Mouse (Mus musculus) retina, embryonic 14.5 days (tissue): ENCODE results near the gene Tnfsf18.

ENCODE experiments used
- DNase-seq: peaks from one replicate; pipeline ENCODE4 v3.0.0-alpha.2; 2015; ENCODE audit warnings: low spot score

The Tnfsf18 gene

DNA sequence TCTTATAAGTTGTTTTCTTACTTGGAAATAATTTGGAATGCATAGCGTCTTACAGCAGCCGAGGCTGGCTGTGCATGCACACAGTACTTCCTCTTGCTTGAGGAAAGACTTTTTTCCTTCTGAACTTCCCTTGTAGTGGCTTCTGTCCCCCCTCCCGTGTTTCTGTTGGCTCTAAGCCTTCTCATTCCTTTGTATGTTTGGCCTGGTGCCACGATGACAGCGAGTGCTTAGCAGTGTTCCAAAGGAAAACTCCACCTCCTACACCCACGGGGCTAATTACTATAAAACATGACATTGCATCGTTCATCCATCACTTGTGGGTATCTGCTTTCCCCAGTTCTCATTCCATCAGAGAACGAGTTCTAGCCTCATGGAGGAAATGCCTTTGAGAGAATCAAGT is at the start of gene Tnfsf18:
TSS of gene Tnfsf18 (plus strand) at position 313 of the 400 bp plus-strand sequence.
- no peak for DNase-seq

DNA sequence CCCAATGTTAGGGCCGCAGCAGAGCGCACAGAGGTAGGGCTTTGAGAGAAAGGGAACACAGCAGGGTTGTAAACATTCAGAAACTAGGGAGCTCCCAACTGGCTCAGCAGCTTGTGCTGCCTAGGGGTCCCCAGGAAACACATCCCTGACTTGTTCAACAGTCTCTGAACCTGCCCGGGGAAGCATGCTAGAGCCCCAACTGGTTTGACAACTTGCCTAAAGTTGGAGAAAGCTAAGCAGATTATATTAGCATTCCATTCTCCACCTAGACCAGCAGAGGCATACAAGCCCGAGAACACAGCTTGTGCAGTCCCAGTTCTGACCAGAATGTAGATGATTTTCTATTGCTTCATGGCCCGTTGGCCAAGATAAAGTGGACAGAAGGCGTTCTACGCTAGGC is 49.6 kb upstream of the Tnfsf18 start:
- DNase-seq, result no peak

DNA sequence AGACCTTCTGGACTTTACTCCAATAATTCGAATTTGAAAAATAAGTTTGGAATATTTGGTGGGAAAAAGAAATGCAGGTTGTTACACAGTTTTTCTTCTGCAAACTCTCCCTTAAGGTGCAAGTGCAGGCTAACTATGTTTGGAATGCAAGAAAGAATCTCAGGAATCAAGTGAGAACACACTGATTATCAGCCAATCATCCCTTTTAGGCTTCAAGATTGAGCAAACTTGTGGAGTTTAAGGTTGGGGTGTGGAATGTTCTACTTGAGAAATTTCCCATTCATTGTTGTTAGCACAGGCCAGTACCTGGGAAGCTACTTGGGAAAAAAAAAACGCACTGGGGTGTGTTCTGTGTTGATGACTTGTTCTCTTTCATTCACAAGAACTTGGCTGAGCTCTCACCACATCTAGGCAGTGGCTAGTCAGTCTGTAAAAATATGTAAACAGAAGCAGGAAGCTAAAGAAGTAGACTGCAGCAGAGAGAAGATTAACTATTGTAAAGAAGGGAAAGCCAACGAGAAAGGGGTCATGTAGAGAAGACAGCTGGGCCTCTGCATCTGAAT is 42.7 kb upstream of the Tnfsf18 start:
- no peak for DNase-seq

DNA sequence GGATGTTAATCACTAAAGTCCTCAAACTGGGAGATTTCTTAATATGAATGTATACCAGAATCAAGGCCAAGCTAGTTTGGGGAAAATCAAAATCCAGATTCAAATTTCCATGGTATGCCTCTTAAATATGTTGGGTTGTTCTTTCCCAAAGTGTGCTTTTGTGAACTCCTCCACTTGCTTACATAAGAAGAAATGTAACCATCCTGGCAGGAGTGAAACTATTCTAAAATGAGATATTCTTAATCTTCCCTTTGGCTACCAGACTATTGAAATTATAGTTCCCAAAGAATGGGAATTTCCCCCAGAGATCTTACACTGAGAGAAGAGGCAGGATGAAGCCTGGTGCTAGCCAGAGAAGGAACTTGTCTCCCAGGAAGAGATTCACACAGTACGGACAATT is 42.2 kb upstream of the Tnfsf18 start:
- DNase-seq, result no peak

DNA sequence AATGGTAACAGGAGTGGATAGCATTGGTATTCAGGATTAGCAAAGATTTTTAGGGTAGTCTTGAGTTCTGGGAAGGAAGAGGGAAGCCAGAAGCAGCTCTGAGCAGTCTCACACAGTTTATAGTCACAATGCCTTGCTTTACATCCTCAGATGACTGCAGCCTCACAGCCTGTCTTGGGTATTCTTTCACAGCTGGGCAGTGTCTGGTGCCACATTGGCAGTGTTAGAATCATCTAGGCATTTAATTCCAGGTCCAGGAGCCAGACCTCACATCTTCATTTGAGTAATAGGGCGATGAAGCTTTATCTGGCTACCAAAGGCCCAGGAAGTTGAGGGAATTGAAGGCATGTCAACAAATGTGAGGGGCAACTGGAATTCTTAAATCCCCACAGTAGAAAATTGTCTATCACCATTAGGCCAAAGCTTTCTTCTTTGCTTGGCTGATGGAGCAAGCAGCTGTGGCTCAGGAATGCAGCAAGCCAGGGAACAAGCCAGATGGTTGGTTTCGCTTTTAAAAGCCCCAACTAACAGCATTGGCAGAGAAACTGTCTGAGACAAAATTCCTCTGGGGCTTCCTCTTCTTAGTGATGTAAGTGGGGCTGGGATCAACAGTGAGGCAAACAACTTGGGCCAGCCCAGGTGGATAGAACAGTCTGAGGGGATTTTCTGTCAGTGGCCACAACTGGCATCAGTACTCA is 30.9 kb upstream of the Tnfsf18 start:
- no peak for DNase-seq

DNA sequence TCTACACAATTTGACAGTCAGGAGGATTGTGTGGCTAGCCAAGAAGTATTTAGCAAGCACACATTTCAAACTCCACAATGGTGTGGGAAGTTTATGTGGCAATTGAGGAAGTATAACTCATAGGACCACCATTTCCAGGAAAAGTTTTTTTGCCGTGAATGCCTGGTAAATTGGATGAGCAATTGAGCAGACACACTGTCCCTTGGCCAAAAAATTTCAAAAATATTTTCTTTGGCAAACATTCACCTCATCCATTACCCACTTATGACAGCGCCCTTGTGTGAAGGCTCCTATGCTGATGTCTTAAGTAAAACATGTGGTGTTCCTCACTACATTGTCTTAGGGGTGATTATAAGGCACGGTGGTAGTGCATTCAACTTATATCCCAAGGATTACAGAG is 17.2 kb upstream of the Tnfsf18 start:
- DNase-seq, result no peak

DNA sequence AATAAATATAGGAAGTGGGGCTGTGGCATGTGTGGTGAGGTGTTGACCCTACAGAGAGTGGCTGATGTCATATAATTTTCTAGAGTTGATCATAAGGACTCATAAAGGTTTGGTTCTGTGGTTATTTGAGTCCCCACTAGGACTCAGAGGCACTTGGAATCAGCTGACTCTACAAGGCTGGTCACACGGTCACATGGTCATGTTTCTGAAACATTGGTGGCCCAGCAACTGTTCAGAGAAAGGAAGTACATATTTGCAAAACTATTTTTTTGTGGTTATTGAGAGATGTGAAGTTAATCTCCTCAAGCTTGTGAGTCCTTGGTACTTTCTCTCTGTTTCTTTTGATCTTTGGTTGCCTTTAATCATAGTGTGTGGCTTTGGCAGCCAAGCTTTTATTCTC is 14.6 kb upstream of the Tnfsf18 start:
- no peak for DNase-seq

DNA sequence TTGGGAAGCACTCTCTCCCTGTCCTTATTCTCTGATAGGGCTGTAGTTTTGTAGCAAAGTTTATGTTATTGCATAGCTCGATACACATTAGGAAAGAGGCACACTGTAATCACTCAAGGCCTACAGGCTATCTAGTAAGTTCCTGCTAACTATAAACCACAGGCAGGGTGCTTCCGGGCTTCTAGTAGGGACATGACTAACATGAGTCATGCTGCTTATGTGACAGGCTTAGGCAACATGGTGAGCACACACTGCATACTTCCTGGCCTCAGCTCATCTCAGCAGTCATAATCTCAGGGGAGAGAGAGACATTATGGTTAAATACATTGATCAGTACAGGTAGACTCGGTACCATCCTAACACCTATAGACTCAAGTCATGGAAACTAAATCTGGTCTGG is 12.2 kb upstream of the Tnfsf18 start:
- no peak for DNase-seq

DNA sequence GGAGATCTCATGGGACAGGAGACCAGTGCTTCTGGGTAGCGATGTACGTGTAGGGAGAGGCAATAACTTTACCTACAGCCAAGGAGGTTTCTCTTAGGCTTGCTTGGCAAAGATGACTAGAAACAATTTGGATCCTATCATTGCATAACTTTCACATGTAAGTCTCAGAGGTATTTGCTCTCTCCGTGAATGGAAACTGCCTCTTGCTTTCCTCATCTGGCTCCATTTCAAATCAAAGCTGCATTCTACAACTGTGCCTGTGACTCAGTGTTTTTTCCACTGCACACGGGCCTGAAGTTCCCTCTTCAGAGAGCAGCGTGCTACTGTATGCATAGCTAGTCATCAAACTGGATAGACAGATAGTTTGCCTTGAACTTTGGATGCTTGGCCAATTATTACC is 7.4 kb upstream of the Tnfsf18 start:
- no peak for DNase-seq

DNA sequence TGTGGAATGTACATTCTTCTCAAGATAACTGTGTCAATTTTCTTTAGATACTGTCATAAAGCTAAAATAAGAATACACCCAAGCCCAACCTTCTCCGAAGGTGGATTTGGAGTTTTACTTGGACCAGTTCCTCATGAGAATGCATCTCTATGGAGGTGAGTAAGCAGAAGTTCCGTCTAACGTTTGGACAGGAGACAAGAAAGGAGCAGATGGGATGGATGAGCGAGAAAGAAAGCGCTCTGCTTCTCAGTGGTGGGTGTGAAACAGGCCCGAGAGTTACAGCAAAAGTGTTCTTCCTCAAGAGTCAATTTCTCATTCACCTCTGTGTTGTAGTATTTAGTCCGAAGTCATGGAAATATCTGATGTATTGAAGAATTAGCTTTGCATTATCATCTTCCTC is 2.7 kb upstream of the Tnfsf18 start:
- no peak for DNase-seq

DNA sequence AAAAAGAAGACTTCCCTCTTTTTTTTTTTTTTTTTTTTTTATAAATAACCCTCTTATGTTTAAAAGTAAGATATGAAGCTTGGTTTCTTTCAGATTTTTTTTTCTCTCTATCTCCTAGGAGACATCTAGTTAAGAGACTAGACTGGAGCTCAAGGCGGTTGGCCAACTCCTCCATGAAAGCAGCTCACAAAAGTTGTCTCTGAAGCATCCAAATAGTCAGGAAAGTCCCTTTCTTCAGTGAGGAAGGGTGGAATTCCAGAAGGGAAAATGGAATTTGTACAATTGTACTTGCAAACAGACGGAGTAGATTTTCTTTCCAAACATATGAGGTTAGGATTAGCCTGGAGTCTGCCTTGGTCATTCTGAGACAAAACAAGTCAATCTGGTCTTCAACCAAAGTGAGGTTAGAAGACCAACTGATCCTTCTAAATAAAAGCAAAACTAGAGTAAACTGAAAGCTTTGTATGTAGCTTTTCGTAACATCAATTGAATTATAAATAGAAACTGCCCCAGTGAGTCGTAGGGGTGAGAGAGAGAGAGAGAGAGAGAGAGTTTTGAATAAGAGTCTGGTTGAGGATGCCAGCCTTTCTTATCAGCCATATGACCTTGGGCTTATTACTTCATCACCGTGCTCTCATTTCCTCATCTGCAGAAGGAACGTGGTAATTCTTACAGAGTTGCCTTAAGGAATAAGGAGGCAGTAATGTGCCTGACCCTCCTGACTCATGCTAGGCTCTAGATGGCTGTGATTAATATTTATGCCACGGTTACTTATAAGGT is 2.6 kb downstream of the Tnfsf18 start:
- DNase-seq, result no peak

DNA sequence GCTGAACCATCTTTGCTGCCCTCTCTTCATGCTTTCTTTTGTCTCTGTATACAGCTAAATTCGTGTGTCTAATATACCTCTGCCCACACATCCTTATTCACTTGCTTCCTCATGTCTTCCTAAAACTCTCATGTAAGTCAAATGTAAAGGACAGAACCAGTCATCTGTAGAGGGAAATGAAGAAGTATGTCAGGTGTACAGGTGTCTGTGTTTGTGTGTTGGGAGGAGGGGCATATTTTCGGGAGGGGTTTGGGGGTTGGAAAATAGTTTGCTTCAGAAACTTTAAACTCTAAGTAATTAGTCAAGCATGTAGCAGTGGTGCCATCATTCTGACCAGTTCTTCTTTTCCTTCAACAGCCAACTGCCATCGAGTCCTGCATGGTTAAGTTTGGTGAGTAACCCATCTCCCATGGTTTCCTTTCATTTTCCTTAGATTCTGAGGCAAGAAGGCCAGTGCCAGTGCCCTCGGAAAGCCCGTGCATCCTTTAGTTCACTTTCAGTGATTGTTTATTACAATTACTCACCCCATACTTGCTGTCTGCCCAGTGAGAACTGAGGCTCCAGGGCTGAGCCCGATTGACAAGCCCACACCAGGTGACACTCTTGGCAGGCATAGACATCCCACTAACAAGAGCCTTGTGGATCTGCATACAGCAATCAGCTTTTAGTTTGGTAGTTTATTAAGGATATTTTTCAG is 5.8 kb downstream of the Tnfsf18 start:
- DNase-seq, result no peak

DNA sequence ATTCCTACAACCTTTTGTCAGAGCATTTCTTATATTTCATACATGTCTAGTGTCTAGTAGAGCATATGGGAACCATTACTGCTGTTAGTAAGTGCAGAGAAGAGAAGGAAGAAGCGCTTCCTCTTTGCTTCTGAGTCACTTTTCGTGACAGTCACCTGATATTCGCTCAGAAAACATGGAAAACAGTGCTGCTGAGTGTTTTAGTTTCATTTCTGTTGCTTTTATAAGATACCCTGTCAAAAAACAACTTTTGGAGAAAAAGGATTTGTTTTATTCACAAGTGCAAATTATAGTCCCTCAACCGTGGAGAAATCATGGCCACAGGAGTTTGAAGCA is 6.3 kb downstream of the Tnfsf18 start:
- DNase-seq, result no peak

DNA sequence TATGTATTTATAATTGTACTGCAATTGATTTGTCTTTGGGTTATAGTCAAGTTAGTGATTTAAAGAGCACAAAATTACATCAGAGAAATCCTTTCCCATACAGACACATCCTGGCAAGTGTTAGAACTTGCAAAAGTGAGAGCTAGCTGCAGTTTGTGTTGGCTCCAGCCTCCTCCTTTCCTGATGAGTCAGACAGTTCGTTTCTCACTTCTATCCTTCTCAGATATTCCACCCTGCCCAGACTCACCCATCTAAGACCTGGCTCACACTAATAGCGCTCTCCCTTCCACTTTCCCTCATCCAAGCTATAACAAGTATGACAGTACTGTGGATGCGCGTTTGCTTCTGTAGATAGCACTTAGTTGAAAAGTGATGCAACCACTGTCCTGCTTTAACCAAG is 11.9 kb downstream of the Tnfsf18 start:
- DNase-seq, result no peak

DNA sequence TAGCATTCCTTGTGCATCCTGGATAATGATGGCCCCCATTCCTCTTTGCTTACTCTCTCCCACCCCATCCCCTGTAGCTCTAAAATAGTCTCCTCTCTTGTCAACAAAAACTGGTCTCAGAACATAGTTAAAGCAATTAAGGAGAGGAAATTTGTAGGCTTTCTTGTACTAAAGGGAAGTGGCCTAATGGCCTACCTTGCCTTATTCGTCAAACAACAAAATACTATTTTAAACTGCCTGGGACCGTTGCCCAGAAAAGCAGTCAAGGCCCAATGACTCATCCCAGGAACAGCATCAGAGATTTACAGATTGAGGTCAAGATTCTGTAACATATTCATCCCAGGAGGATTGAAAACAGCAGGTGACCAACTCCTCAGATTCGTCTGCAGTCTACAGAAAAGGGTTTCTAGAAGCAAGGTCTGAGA is 13.2 kb downstream of the Tnfsf18 start:
- no peak for DNase-seq

DNA sequence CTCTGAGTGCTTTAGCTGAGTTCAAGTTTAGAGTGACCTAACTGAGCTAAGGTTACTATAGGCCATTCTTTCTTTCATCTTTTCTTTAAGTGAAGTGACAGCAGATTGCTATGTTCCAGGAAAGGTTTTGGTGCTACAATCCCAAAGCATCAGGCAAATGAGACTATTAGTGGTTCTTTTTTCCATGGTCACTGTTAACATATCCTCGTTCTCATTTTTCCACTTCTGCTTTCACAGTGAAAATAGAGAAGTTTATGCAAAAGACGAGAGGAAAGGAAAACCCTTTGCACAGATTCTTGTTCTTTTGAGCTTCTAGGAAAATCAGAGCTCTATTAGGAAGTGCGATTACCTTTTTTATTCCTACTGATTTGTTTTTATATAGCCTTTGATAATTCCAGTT is 22.9 kb downstream of the Tnfsf18 start:
- no peak for DNase-seq

DNA sequence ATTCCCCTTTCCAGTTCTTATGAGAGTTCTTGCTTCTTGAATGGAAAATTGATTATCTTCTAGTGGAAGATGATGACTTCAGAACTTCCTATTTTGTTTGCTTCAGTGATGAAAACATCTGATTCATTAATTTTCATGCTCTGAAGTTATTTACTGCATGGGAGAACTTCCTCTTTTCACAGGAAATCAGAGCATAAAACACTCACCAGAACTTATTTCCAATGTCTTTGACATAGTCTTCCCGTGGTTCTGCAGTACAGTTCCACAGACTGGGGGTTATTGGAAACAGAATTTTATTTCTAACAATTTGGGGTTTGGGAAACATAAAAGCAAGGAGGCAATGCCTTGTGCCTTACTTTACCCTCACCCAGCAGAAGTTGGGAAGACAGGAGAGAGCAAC is 25.8 kb downstream of the Tnfsf18 start:
- DNase-seq, result no peak

DNA sequence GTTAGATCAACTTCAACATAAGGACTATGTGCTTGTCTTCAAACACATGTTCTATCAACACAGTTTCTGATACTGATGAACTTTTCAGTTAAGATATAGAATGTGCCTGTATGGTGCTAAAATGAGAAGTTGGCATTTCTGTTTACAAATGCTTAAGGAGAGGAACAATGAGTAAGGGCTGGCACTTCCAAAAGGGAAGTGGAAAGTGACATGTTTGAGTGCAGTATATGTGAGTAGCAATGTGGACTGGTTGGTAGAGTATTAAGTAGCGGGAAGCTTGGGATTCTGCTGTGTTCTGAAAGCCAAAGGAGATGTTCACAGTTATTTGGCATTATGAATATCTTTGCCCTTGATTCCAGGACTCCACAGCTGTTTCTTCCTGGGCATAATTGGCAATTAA is 33.7 kb downstream of the Tnfsf18 start:
- DNase-seq, result no peak

DNA sequence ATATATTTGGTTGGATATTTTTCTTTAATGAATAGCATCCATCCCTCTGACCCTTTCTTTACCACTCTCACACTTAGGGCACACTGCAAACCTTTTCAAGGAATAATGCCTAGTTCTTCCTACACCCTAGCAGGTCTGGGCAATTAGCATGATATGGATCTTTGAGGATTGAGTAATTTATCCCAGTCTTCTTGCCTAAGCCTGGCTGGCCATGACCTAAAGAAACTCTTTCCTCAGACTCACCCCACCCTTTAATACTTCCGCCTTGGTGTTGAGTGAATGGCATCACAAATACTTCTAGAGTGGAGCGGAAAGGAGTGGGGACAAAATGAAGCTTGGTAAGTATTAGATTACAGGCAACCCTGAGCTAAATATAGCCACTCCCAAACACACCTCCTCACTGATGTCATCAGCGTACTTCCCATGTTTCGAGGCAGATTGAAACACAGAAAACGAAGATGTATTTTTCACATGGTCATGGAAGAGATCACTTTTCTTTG is 56.2 kb downstream of the Tnfsf18 start:
- no peak for DNase-seq

DNA sequence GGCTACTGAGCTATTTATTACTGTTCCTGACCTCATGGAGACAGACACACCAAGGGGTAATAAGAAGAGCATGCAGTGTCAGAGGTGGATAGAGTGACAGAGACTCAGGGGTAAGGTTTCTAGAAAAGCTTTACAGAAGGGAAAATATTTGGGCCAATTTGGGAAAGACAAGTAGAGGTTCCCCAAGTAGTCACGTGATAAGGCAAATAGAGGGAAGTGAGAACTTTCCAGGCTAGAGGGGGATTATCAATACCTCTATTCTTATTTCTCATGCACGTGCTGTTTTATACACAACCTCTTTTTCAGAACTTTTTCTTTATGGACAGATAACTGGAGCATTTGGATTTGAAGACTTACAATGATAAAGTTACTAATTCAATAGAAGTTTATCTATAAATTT is 57.6 kb downstream of the Tnfsf18 start:
- no peak for DNase-seq
